Comparison of ENCODE assay signal across 15 mouse cellular contexts in genomic region chr19:47224743-47225142, GRCm38 (mm10). TPM values are rescaled to one million over a fixed set of nuclear protein-coding genes. Genes with fewer than 3 reads are reported as not detected.
DNase-seq lines count a peak whose midpoint lies in the region; ATAC-seq lines count a peak whose summit lies in the region.
"Had no signal": no experiment of that assay in that cellular context is flagged by ENCODE, and none has a peak within 500 bp of the region (broad histone marks: within the 10 kb centered on the region; RNA-seq: fewer than 3 reads in every experiment).

No protein-coding gene starts in this region.

- H3K4me3 ChIP-seq in heart, embryonic 12.5 days = no peak overlapping the region
- no peak overlapping the region for H3K4me3 ChIP-seq in liver, embryonic 13.5 days (replicated peaks)
- H3K4me3 ChIP-seq in hindbrain, embryonic 14.5 days (replicated peaks; ENCODE audit: low read length) = no peak overlapping the region
- H3K4me3 ChIP-seq: embryonic facial prominence, embryonic 13.5 days; limb, embryonic 13.5 days; midbrain, embryonic 15.5 days had no signal

- no peak for ATAC-seq in heart, embryonic 12.5 days (ENCODE audit: insufficient number of reproducible peaks, low FRiP score)
- peak; percentile 32; the same call in 1 of the 2 replicates for ATAC-seq in liver, embryonic 13.5 days (ENCODE audit: low read depth)
- ATAC-seq in megakaryocyte progenitor cell, adult 5-6 weeks (replicated peaks; ENCODE audit: poor library complexity) = peak; percentile 85
- ATAC-seq in hindbrain, embryonic 14.5 days (ENCODE audit: low FRiP score) = no peak
- ATAC-seq: midbrain, embryonic 15.5 days; Patski had no signal

- H3K9ac ChIP-seq in heart, embryonic 12.5 days = no peak overlapping the region
- no peak overlapping the region for H3K9ac ChIP-seq in liver, embryonic 13.5 days
- H3K9ac ChIP-seq in hindbrain, embryonic 14.5 days = no peak overlapping the region
- H3K9ac ChIP-seq: embryonic facial prominence, embryonic 13.5 days; limb, embryonic 13.5 days; midbrain, embryonic 15.5 days had no signal

- no peaks in the 10 kb centered on the region for H3K27me3 ChIP-seq in heart, embryonic 12.5 days (replicated peaks)
- no peaks in the 10 kb centered on the region for H3K27me3 ChIP-seq in liver, embryonic 13.5 days
- H3K27me3 ChIP-seq in hindbrain, embryonic 14.5 days (ENCODE audit: control insufficient read depth, insufficient read depth, low read length) = no peaks in the 10 kb centered on the region
- H3K27me3 ChIP-seq: embryonic facial prominence, embryonic 13.5 days; limb, embryonic 13.5 days; midbrain, embryonic 15.5 days; Patski had no signal

- no peaks in the 10 kb centered on the region for H3K9me3 ChIP-seq in heart, embryonic 12.5 days (replicated peaks)
- H3K9me3 ChIP-seq in liver, embryonic 13.5 days (replicated peaks) = no peaks in the 10 kb centered on the region
- no peaks in the 10 kb centered on the region for H3K9me3 ChIP-seq in hindbrain, embryonic 14.5 days (ENCODE audit: control insufficient read depth, low read length)
- H3K9me3 ChIP-seq: embryonic facial prominence, embryonic 13.5 days; limb, embryonic 13.5 days; midbrain, embryonic 15.5 days had no signal

- DNase-seq in heart, adult 18-20 months = peak; percentile 20 to 72
- DNase-seq in liver, embryonic 13.5 days = no peak
- no peak for DNase-seq in liver
- peak; percentile 24 to 65 for DNase-seq in heart, adult 9 months (ENCODE audit: low spot score in 2 of 2)
- no peak for DNase-seq in right cerebral cortex, postnatal 36 days (ENCODE audit: low spot score in 2 of 2)
- DNase-seq in hindbrain, embryonic 14.5 days (ENCODE audit: low spot score) = no peak
- DNase-seq: adrenal gland, postnatal 10 days; cerebellum, adult 8-10 months; thymus, postnatal 36 days had no signal

- no peaks in the 10 kb centered on the region for H3K36me3 ChIP-seq in heart, embryonic 12.5 days
- no peaks in the 10 kb centered on the region for H3K36me3 ChIP-seq in liver, embryonic 13.5 days
- H3K36me3 ChIP-seq in hindbrain, embryonic 14.5 days (replicated peaks; ENCODE audit: control insufficient read depth, insufficient read depth) = no peaks in the 10 kb centered on the region
- H3K36me3 ChIP-seq: embryonic facial prominence, embryonic 13.5 days; limb, embryonic 13.5 days; midbrain, embryonic 15.5 days had no signal

- 75% methylated on average over 4 of the region's 4 CpGs for WGBS in heart, embryonic 12.5 days
- WGBS in liver, embryonic 13.5 days (ENCODE audit: insufficient replicate concordance) = 45% methylated on average over 4 of the region's 4 CpGs
- 84% methylated on average over 4 of the region's 4 CpGs for WGBS in hindbrain, embryonic 14.5 days

- no peak overlapping the region for H3K4me2 ChIP-seq in heart, embryonic 12.5 days
- no peak overlapping the region for H3K4me2 ChIP-seq in liver, embryonic 13.5 days
- H3K4me2 ChIP-seq in hindbrain, embryonic 14.5 days (replicated peaks) = no peak overlapping the region
- H3K4me2 ChIP-seq: embryonic facial prominence, embryonic 13.5 days; limb, embryonic 13.5 days; midbrain, embryonic 15.5 days had no signal

- no peak overlapping the region for H3K27ac ChIP-seq in heart, embryonic 12.5 days (ENCODE audit: poor library complexity, severe bottlenecking)
- H3K27ac ChIP-seq in liver, embryonic 13.5 days = no peak overlapping the region
- no peak overlapping the region for H3K27ac ChIP-seq in hindbrain, embryonic 14.5 days
- H3K27ac ChIP-seq: embryonic facial prominence, embryonic 13.5 days; limb, embryonic 13.5 days; midbrain, embryonic 15.5 days had no signal

- H3K4me1 ChIP-seq in heart, embryonic 12.5 days (replicated peaks) = peaks cover 27% of the 10 kb centered on the region
- H3K4me1 ChIP-seq in liver, embryonic 13.5 days (replicated peaks) = peaks cover 3% of the 10 kb centered on the region
- H3K4me1 ChIP-seq in hindbrain, embryonic 14.5 days (replicated peaks; ENCODE audit: control insufficient read depth, insufficient read depth, low read length) = peaks cover 18% of the 10 kb centered on the region; the same call in 1 of the 2 replicates

RNA-seq across cellular contexts. Expression of gene Neurl1a, which starts 46.1 kb away (rescaled TPM):
- total RNA-seq in heart, adult 18-20 months (2021) = 1 to 10 TPM; 1.9 TPM
- polyA plus RNA-seq in heart, embryonic 12.5 days (2016; fragmentation: Nextera tagmentation; extraction: Ambion mirVana) = 2.3 and 2.8 TPM in 2 replicates
- 1.1 and 1.3 TPM in 2 replicates for polyA plus RNA-seq in liver, embryonic 13.5 days (2015; fragmentation: Nextera tagmentation; extraction: Ambion mirVana)
- not detected in 2 replicates for total RNA-seq in megakaryocyte progenitor cell, adult 5-6 weeks (2015)
- 0.04 TPM in 1 of 2 replicates, not detected in the other for total RNA-seq in megakaryocyte progenitor cell, adult 5-6 weeks (2017)
- polyA plus RNA-seq in hindbrain, embryonic 14.5 days (2014; fragmentation: Nextera tagmentation; extraction: Ambion mirVana) = 15.1 and 16.2 TPM in 2 replicates

Comparison
In these comparisons a context has a peak if more than half of its experiments do, and no peak if none do; other contexts are left out.
1. DNase-seq: peak in heart, adult 18-20 months (2 of 2) and heart, adult 9 months (2 of 2); none in liver, embryonic 13.5 days (single experiment), liver (single experiment), right cerebral cortex, postnatal 36 days (0 of 2) and hindbrain, embryonic 14.5 days (single experiment).
2. ATAC-seq: peak in liver, embryonic 13.5 days (single experiment) and megakaryocyte progenitor cell, adult 5-6 weeks (single experiment); none in heart, embryonic 12.5 days (single experiment) and hindbrain, embryonic 14.5 days (single experiment).